Mouse (Mus musculus): ENCODE data around the gene Atp10a. TPM values are rescaled to one million over a fixed set of nuclear protein-coding genes. Genes with fewer than 3 reads are reported as not detected.

Gene Atp10a
- polyA plus RNA-seq, 1 experiment from 2014 or later = 1.1 TPM

GRCm38 (mm10) chr7:58755846-58756245 is 99.9 kb downstream of the Atp10a start:
- H3K4me3 ChIP-seq (ENCODE audit: low read length) = no peak overlapping the region
- no peak overlapping the region for H3K4me2 ChIP-seq (ENCODE audit: low read length)
- no peaks in the 10 kb centered on the region for H3K27me3 ChIP-seq (replicated peaks; ENCODE audit: control insufficient read depth, insufficient read depth, low read length)
- no peaks in the 10 kb centered on the region for H3K36me3 ChIP-seq (ENCODE audit: control insufficient read depth, insufficient read depth, low read length)
- H3K27ac ChIP-seq (ENCODE audit: low read depth, low read length) = no peak overlapping the region
- no peaks in the 10 kb centered on the region for H3K9me3 ChIP-seq (ENCODE audit: control insufficient read depth, low read length)
- no peak overlapping the region for H3K9ac ChIP-seq (ENCODE audit: low read depth, low read length)
- no peaks in the 10 kb centered on the region; the same call in 1 of the 2 replicates for H3K4me1 ChIP-seq (ENCODE audit: control insufficient read depth, insufficient read depth, low read depth, low read length)
- WGBS = 95% methylated on average over 1 of the region's 1 CpGs
- no peak for ATAC-seq

GRCm38 (mm10) chr7:58757331-58757730 is 101.4 kb downstream of the Atp10a start:
- Histone ChIP-seq H3K27ac (ENCODE audit: low read depth, low read length) (no peak overlapping the region), H3K27me3 (replicated peaks; ENCODE audit: control insufficient read depth, insufficient read depth, low read length) (no peaks in the 10 kb centered on the region), H3K4me1 (ENCODE audit: control insufficient read depth, insufficient read depth, low read depth, low read length) (no peaks in the 10 kb centered on the region; the same call in 1 of the 2 replicates), H3K9ac (ENCODE audit: low read depth, low read length) (no peak overlapping the region), H3K4me3 (ENCODE audit: low read length) (no peak overlapping the region), H3K4me2 (ENCODE audit: low read length) (no peak overlapping the region), H3K36me3 (ENCODE audit: control insufficient read depth, insufficient read depth, low read length) (no peaks in the 10 kb centered on the region), H3K9me3 (ENCODE audit: control insufficient read depth, low read length) (no peaks in the 10 kb centered on the region)
- no peak for ATAC-seq
- WGBS = 88% methylated on average over 2 of the region's 2 CpGs

- no peak for ATAC-seq
- Histone ChIP-seq H3K4me1 (ENCODE audit: control insufficient read depth, insufficient read depth, low read depth, low read length) (no peaks in the 10 kb centered on the region), H3K36me3 (ENCODE audit: control insufficient read depth, insufficient read depth, low read length) (no peaks in the 10 kb centered on the region), H3K27me3 (replicated peaks; ENCODE audit: control insufficient read depth, insufficient read depth, low read length) (no peaks in the 10 kb centered on the region), H3K27ac (ENCODE audit: low read depth, low read length) (no peak overlapping the region), H3K9ac (ENCODE audit: low read depth, low read length) (no peak overlapping the region), H3K4me2 (ENCODE audit: low read length) (no peak overlapping the region), H3K4me3 (ENCODE audit: low read length) (no peak overlapping the region), H3K9me3 (ENCODE audit: control insufficient read depth, low read length) (no peaks in the 10 kb centered on the region)
- WGBS = 91% methylated on average over 3 of the region's 3 CpGs
Measured at GRCm38 (mm10) chr7:58758396-58758795, 102.4 kb downstream of the Atp10a start.

- no peaks in the 10 kb centered on the region for H3K27me3 ChIP-seq (replicated peaks; ENCODE audit: control insufficient read depth, insufficient read depth, low read length)
- no peaks in the 10 kb centered on the region for H3K9me3 ChIP-seq (ENCODE audit: control insufficient read depth, low read length)
- no peak for ATAC-seq
- 93% methylated on average over 4 of the region's 4 CpGs for WGBS
- no peaks in the 10 kb centered on the region for H3K4me1 ChIP-seq (ENCODE audit: control insufficient read depth, insufficient read depth, low read depth, low read length)
- H3K36me3 ChIP-seq (ENCODE audit: control insufficient read depth, insufficient read depth, low read length) = no peaks in the 10 kb centered on the region
- H3K27ac ChIP-seq (ENCODE audit: low read depth, low read length) = no peak overlapping the region
- H3K4me2 ChIP-seq (ENCODE audit: low read length) = no peak overlapping the region
- H3K4me3 ChIP-seq (ENCODE audit: low read length) = no peak overlapping the region
- H3K9ac ChIP-seq (ENCODE audit: low read depth, low read length) = no peak overlapping the region
Measured at GRCm38 (mm10) chr7:58759265-58759664, 103.3 kb downstream of the Atp10a start.

GRCm38 (mm10) chr7:58767257-58767656 is 111.3 kb downstream of the Atp10a start:
- no peaks in the 10 kb centered on the region for H3K9me3 ChIP-seq (ENCODE audit: control insufficient read depth, low read length)
- ATAC-seq = peak; percentile 81
- no peaks in the 10 kb centered on the region for H3K27me3 ChIP-seq (replicated peaks; ENCODE audit: control insufficient read depth, insufficient read depth, low read length)
- no peaks in the 10 kb centered on the region for H3K36me3 ChIP-seq (ENCODE audit: control insufficient read depth, insufficient read depth, low read length)
- H3K4me1 ChIP-seq (ENCODE audit: control insufficient read depth, insufficient read depth, low read depth, low read length) = no peaks in the 10 kb centered on the region; the same call in none of the 2 replicates
- no peak overlapping the region for H3K4me3 ChIP-seq (ENCODE audit: low read length)
- no peak overlapping the region; the same call in 1 of the 2 replicates for H3K27ac ChIP-seq (ENCODE audit: low read depth, low read length)
- 56% methylated on average over 6 of the region's 6 CpGs for WGBS
- no peak overlapping the region for H3K9ac ChIP-seq (ENCODE audit: low read depth, low read length)
- H3K4me2 ChIP-seq (ENCODE audit: low read length) = no peak overlapping the region

- Histone ChIP-seq H3K36me3 (ENCODE audit: control insufficient read depth, insufficient read depth, low read length) (no peaks in the 10 kb centered on the region), H3K4me3 (ENCODE audit: low read length) (no peak overlapping the region), H3K27me3 (replicated peaks; ENCODE audit: control insufficient read depth, insufficient read depth, low read length) (no peaks in the 10 kb centered on the region), H3K4me2 (ENCODE audit: low read length) (no peak overlapping the region), H3K9ac (ENCODE audit: low read depth, low read length) (no peak overlapping the region), H3K4me1 (ENCODE audit: control insufficient read depth, insufficient read depth, low read depth, low read length) (no peaks in the 10 kb centered on the region; the same call in none of the 2 replicates), H3K9me3 (ENCODE audit: control insufficient read depth, low read length) (no peaks in the 10 kb centered on the region), H3K27ac (ENCODE audit: low read depth, low read length) (no peak overlapping the region)
- ATAC-seq = no peak; the same call in 1 of the 2 replicates
- 71% methylated on average over 2 of the region's 2 CpGs for WGBS
Measured at GRCm38 (mm10) chr7:58768253-58768652, 112.3 kb downstream of the Atp10a start.

- Histone ChIP-seq H3K4me3 (ENCODE audit: low read length) (no peak overlapping the region), H3K27me3 (replicated peaks; ENCODE audit: control insufficient read depth, insufficient read depth, low read length) (no peaks in the 10 kb centered on the region), H3K9ac (ENCODE audit: low read depth, low read length) (no peak overlapping the region), H3K27ac (ENCODE audit: low read depth, low read length) (no peak overlapping the region), H3K4me2 (ENCODE audit: low read length) (no peak overlapping the region), H3K36me3 (ENCODE audit: control insufficient read depth, insufficient read depth, low read length) (no peaks in the 10 kb centered on the region), H3K9me3 (ENCODE audit: control insufficient read depth, low read length) (no peaks in the 10 kb centered on the region), H3K4me1 (ENCODE audit: control insufficient read depth, insufficient read depth, low read depth, low read length) (no peaks in the 10 kb centered on the region; the same call in none of the 2 replicates)
- peak; percentile 55; the same call in 1 of the 2 replicates for ATAC-seq
- WGBS = 78% methylated on average over 3 of the region's 3 CpGs
Measured at GRCm38 (mm10) chr7:58770254-58770653, 114.3 kb downstream of the Atp10a start.

- Histone ChIP-seq H3K27me3 (replicated peaks; ENCODE audit: control insufficient read depth, insufficient read depth, low read length) (no peaks in the 10 kb centered on the region), H3K4me2 (ENCODE audit: low read length) (no peak overlapping the region), H3K36me3 (ENCODE audit: control insufficient read depth, insufficient read depth, low read length) (no peaks in the 10 kb centered on the region), H3K4me1 (ENCODE audit: control insufficient read depth, insufficient read depth, low read depth, low read length) (no peaks in the 10 kb centered on the region; the same call in none of the 2 replicates), H3K9me3 (ENCODE audit: control insufficient read depth, low read length) (no peaks in the 10 kb centered on the region), H3K4me3 (ENCODE audit: low read length) (no peak overlapping the region), H3K27ac (ENCODE audit: low read depth, low read length) (no peak overlapping the region), H3K9ac (ENCODE audit: low read depth, low read length) (no peak overlapping the region)
- ATAC-seq = no peak
- 87% methylated on average over 6 of the region's 6 CpGs for WGBS
Measured at GRCm38 (mm10) chr7:58772048-58772690, 116.2 kb downstream of the Atp10a start.

GRCm38 (mm10) chr7:58779146-58779545 is 123.2 kb downstream of the Atp10a start:
- H3K9ac ChIP-seq (ENCODE audit: low read depth, low read length) = no peak overlapping the region
- no peak overlapping the region for H3K4me2 ChIP-seq (ENCODE audit: low read length)
- no peak for ATAC-seq
- H3K9me3 ChIP-seq (ENCODE audit: control insufficient read depth, low read length) = no peaks in the 10 kb centered on the region
- no peaks in the 10 kb centered on the region for H3K4me1 ChIP-seq (ENCODE audit: control insufficient read depth, insufficient read depth, low read depth, low read length)
- no peaks in the 10 kb centered on the region for H3K36me3 ChIP-seq (ENCODE audit: control insufficient read depth, insufficient read depth, low read length)
- H3K27ac ChIP-seq (ENCODE audit: low read depth, low read length) = no peak overlapping the region
- H3K27me3 ChIP-seq (replicated peaks; ENCODE audit: control insufficient read depth, insufficient read depth, low read length) = no peaks in the 10 kb centered on the region
- H3K4me3 ChIP-seq (ENCODE audit: low read length) = no peak overlapping the region
